Mouse (Mus musculus) embryonic facial prominence, embryonic 13.5 days (tissue): ENCODE measurements around the gene Slc45a3. TPM values are rescaled to one million over a fixed set of nuclear protein-coding genes. Genes with fewer than 3 reads are reported as not detected.

Experiments
- ATAC-seq: fragments of 200-750 bp; cut with Nextera tagmentation; 2 replicates; pipeline ENCODE4 v1.8.0; 2017; ENCODE audit warnings: low read depth; ENCODE audit not compliant: insufficient number of reproducible peaks, insufficient read depth, low FRiP score, low TSS enrichment
- H3K27ac ChIP-seq: fragments of 300-500 bp; sonication (generic); 2 replicates; pipeline ENCODE4 v1.5.1; 2015; ENCODE audit warnings: moderate library complexity, mild to moderate bottlenecking, inconsistent platforms
- H3K27me3 ChIP-seq: fragments of 300-500 bp; sonication (generic); 2 replicates; pipeline ENCODE4 v1.6.1; 2015; ENCODE audit warnings: mild to moderate bottlenecking, inconsistent platforms
- H3K36me3 ChIP-seq: fragments of 300-500 bp; sonication (generic); 2 replicates; pipeline ENCODE4 v1.6.1; 2015; ENCODE audit warnings: mild to moderate bottlenecking, inconsistent platforms
- H3K4me1 ChIP-seq: fragments of 300-500 bp; sonication (generic); 2 replicates; pipeline ENCODE4 v1.6.1; 2015; ENCODE audit warnings: inconsistent platforms
- H3K4me2 ChIP-seq: fragments of 300-500 bp; sonication (generic); 2 replicates; pipeline ENCODE4 v1.6.1; 2015; ENCODE audit warnings: moderate library complexity, mild to moderate bottlenecking, inconsistent platforms
- H3K4me3 ChIP-seq: fragments of 300-500 bp; sonication (generic); 2 replicates; pipeline ENCODE4 v1.5.1; 2015; ENCODE audit warnings: mild to moderate bottlenecking, inconsistent platforms
- H3K9ac ChIP-seq: fragments of 300-500 bp; sonication (generic); 2 replicates; pipeline ENCODE4 v1.6.1; 2015; ENCODE audit warnings: mild to moderate bottlenecking, inconsistent platforms
- H3K9me3 ChIP-seq: fragments of 300-500 bp; sonication (generic); 2 replicates; pipeline ENCODE4 v1.6.1; 2016; ENCODE audit warnings: inconsistent platforms
- whole genome bisulfite sequencing: fragments of 180-500 bp; shearing (Covaris S2); methylation state at CpG from one replicate; pipeline ENCODE4 v1.1.7; 2015; ENCODE audit warnings: mixed read lengths; 5-methylcytosine and 5-hydroxymethylcytosine counted together
- polyA plus RNA-seq: library from polyadenylated mRNA; unstranded; fragments of >200 nt; fragmentation: Nextera tagmentation; extraction: Ambion mirVana; gene quantifications from 2 replicates; pipeline ENCODE4 v1.2.1, GENCODE M21; 2015

Slc45a3 gene
- polyA plus RNA-seq, 1 experiment from 2014 or later = 4.0 TPM

- Histone ChIP-seq H3K27me3 (peaks cover 65% of the 10 kb centered on the region), H3K9me3 (no peaks in the 10 kb centered on the region), H3K4me2 (no peak overlapping the region), H3K4me3 (no peak overlapping the region), H3K4me1 (peaks cover 20% of the 10 kb centered on the region), H3K9ac (no peak overlapping the region), H3K36me3 (no peaks in the 10 kb centered on the region), H3K27ac (no peak overlapping the region)
- WGBS = 47% methylated on average over 5 of the region's 5 CpGs
- ATAC-seq = no peak
These were observed 3.1 kb downstream of the Slc45a3 start for GRCm38 (mm10) chr1:131965818-131966217.

- peaks cover 60% of the 10 kb centered on the region for H3K27me3 ChIP-seq
These were observed 4.6 kb downstream of the Slc45a3 start for GRCm38 (mm10) chr1:131967336-131967735.

GRCm38 (mm10) chr1:131968556-131968955 lies 5.8 kb downstream of the Slc45a3 start:
- Histone ChIP-seq H3K4me2 (no peak overlapping the region), H3K27me3 (peaks cover 54% of the 10 kb centered on the region), H3K4me3 (no peak overlapping the region), H3K27ac (no peak overlapping the region), H3K9me3 (no peaks in the 10 kb centered on the region), H3K36me3 (no peaks in the 10 kb centered on the region), H3K9ac (no peak overlapping the region), H3K4me1 (peaks cover 36% of the 10 kb centered on the region)
- ATAC-seq = no peak
- 42% methylated on average over 3 of the region's 3 CpGs for WGBS

More at GRCm38 (mm10) chr1:131967336-131967735, 4.6 kb downstream of the Slc45a3 start:
- Histone ChIP-seq H3K9ac (no peak overlapping the region), H3K27ac (no peak overlapping the region), H3K4me2 (no peak overlapping the region), H3K4me3 (no peak overlapping the region), H3K4me1 (peaks cover 33% of the 10 kb centered on the region), H3K36me3 (no peaks in the 10 kb centered on the region), H3K9me3 (no peaks in the 10 kb centered on the region)
- 73% methylated on average over 7 of the region's 7 CpGs for WGBS
- ATAC-seq = no peak

GRCm38 (mm10) chr1:131968983-131969382 lies 6.2 kb downstream of the Slc45a3 start:
- WGBS = 64% methylated on average over 6 of the region's 6 CpGs
- Histone ChIP-seq H3K9me3 (no peaks in the 10 kb centered on the region), H3K4me3 (no peak overlapping the region), H3K4me2 (no peak overlapping the region), H3K36me3 (no peaks in the 10 kb centered on the region), H3K27me3 (peaks cover 50% of the 10 kb centered on the region), H3K4me1 (peaks cover 32% of the 10 kb centered on the region), H3K27ac (no peak overlapping the region), H3K9ac (no peak overlapping the region)
- ATAC-seq = no peak

GRCm38 (mm10) chr1:131969825-131970224 lies 7.1 kb downstream of the Slc45a3 start:
- Histone ChIP-seq H3K9me3 (no peaks in the 10 kb centered on the region), H3K36me3 (no peaks in the 10 kb centered on the region), H3K4me2 (no peak overlapping the region), H3K9ac (no peak overlapping the region), H3K4me3 (no peak overlapping the region), H3K27ac (no peak overlapping the region), H3K4me1 (peaks cover 29% of the 10 kb centered on the region), H3K27me3 (peaks cover 41% of the 10 kb centered on the region)
- ATAC-seq = no peak
- 46% methylated on average over 4 of the region's 4 CpGs for WGBS

GRCm38 (mm10) chr1:131970322-131970660 lies 7.5 kb downstream of the Slc45a3 start:
- 48% methylated on average over 5 of the region's 5 CpGs for WGBS
- Histone ChIP-seq H3K9me3 (no peaks in the 10 kb centered on the region), H3K4me3 (no peak overlapping the region), H3K36me3 (no peaks in the 10 kb centered on the region), H3K27me3 (peaks cover 38% of the 10 kb centered on the region), H3K27ac (no peak overlapping the region), H3K4me1 (peaks cover 29% of the 10 kb centered on the region), H3K9ac (no peak overlapping the region), H3K4me2 (no peak overlapping the region)
- no peak for ATAC-seq

GRCm38 (mm10) chr1:131970661-131971520 lies 8.1 kb downstream of the Slc45a3 start:
- Histone ChIP-seq H3K27me3 (peaks cover 32% of the 10 kb centered on the region), H3K9ac (peak overlapping the region; percentile 58)
- no peak for ATAC-seq

GRCm38 (mm10) chr1:131971771-131972497 lies 9.2 kb downstream of the Slc45a3 start:
- Histone ChIP-seq H3K9ac (no peak overlapping the region), H3K9me3 (no peaks in the 10 kb centered on the region), H3K27ac (no peak overlapping the region), H3K4me1 (peaks cover 29% of the 10 kb centered on the region), H3K36me3 (no peaks in the 10 kb centered on the region), H3K27me3 (peaks cover 26% of the 10 kb centered on the region), H3K4me2 (no peak overlapping the region), H3K4me3 (no peak overlapping the region)
- no peak for ATAC-seq
- WGBS = 18% methylated on average over 15 of the region's 15 CpGs

More at GRCm38 (mm10) chr1:131970661-131971520, 8.1 kb downstream of the Slc45a3 start:
- no peaks in the 10 kb centered on the region for H3K36me3 ChIP-seq
- H3K9me3 ChIP-seq = no peaks in the 10 kb centered on the region
- peak overlapping the region; percentile 31 for H3K4me2 ChIP-seq
- H3K4me3 ChIP-seq = no peak overlapping the region
- H3K4me1 ChIP-seq = peaks cover 29% of the 10 kb centered on the region
- 14% methylated on average over 16 of the region's 16 CpGs for WGBS
- H3K27ac ChIP-seq = peak overlapping the region; percentile 11; the same call in 1 of the 2 replicates

GRCm38 (mm10) chr1:131972498-131973334 lies 9.9 kb downstream of the Slc45a3 start:
- no peak for ATAC-seq
- peak overlapping the region; percentile 46; the same call in 1 of the 2 replicates for H3K9ac ChIP-seq

GRCm38 (mm10) chr1:131973991-131974390 lies 11.2 kb downstream of the Slc45a3 start:
- peaks cover 26% of the 10 kb centered on the region for H3K27me3 ChIP-seq

More at GRCm38 (mm10) chr1:131972498-131973334, 9.9 kb downstream of the Slc45a3 start:
- Histone ChIP-seq H3K4me3 (no peak overlapping the region), H3K27ac (no peak overlapping the region), H3K4me2 (no peak overlapping the region), H3K27me3 (peaks cover 26% of the 10 kb centered on the region), H3K9me3 (no peaks in the 10 kb centered on the region), H3K4me1 (peaks cover 29% of the 10 kb centered on the region), H3K36me3 (no peaks in the 10 kb centered on the region)
- WGBS = 29% methylated on average over 13 of the region's 13 CpGs

GRCm38 (mm10) chr1:131976886-131977285 lies 14.1 kb downstream of the Slc45a3 start:
- H3K4me1 ChIP-seq = peaks cover 13% of the 10 kb centered on the region
- H3K27me3 ChIP-seq = peaks cover 10% of the 10 kb centered on the region
- H3K9me3 ChIP-seq = no peaks in the 10 kb centered on the region
- H3K36me3 ChIP-seq = no peaks in the 10 kb centered on the region
- no peak overlapping the region for H3K4me2 ChIP-seq
- ATAC-seq = no peak
- no peak overlapping the region for H3K27ac ChIP-seq
- WGBS = 78% methylated on average over 5 of the region's 5 CpGs
- no peak overlapping the region for H3K4me3 ChIP-seq
- no peak overlapping the region for H3K9ac ChIP-seq

More at GRCm38 (mm10) chr1:131973991-131974390, 11.2 kb downstream of the Slc45a3 start:
- no peak overlapping the region for H3K27ac ChIP-seq
- H3K9ac ChIP-seq = no peak overlapping the region
- ATAC-seq = no peak
- 68% methylated on average over 6 of the region's 6 CpGs for WGBS
- H3K36me3 ChIP-seq = no peaks in the 10 kb centered on the region
- no peak overlapping the region for H3K4me3 ChIP-seq
- no peaks in the 10 kb centered on the region for H3K9me3 ChIP-seq
- peaks cover 29% of the 10 kb centered on the region for H3K4me1 ChIP-seq
- no peak overlapping the region for H3K4me2 ChIP-seq
